Mouse (Mus musculus): ENCODE results near the gene Cd300lb. TPM values are rescaled to one million over a fixed set of nuclear protein-coding genes. Genes with fewer than 3 reads are reported as not detected.

Cd300lb gene
- total RNA-seq, 2 experiments from 2014 or later, result 0.05 TPM; not detected in 1

DNA sequence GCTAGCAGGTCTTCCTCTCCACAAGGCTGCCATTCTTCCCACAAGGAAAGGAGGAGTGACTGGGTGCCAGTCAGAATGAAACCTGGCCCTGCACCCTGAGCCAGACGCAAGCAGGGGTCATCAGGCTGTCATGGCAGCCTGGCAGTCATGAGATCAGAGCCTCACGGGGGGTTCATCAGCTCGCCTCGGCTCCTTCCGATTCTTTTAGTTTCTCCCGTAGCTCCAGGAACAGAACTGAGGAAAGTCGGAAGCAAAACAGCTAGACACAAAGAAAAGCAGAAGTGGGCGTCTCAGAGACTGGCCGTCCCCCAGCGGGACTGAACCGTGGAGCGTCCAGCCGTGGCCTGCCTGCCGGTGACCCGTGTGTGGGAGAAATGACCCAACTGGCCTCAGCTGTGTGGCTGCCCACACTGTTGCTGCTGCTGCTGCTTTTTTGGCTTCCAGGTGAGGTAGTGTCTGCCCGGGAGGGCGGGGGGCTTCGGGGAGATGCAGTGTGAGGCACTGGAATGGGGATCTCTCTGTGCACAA, 44.1 kb downstream of the Cd300lb start, which contains the start of gene Cd300a:
Cd300a (plus strand) TSS at position 51 of the 528 bp plus-strand sequence.
- peak; percentile 24; the same call in 1 of the 2 replicates for ATAC-seq (replicated peaks; ENCODE audit: low FRiP score, low TSS enrichment, poor library complexity, severe bottlenecking)

DNA sequence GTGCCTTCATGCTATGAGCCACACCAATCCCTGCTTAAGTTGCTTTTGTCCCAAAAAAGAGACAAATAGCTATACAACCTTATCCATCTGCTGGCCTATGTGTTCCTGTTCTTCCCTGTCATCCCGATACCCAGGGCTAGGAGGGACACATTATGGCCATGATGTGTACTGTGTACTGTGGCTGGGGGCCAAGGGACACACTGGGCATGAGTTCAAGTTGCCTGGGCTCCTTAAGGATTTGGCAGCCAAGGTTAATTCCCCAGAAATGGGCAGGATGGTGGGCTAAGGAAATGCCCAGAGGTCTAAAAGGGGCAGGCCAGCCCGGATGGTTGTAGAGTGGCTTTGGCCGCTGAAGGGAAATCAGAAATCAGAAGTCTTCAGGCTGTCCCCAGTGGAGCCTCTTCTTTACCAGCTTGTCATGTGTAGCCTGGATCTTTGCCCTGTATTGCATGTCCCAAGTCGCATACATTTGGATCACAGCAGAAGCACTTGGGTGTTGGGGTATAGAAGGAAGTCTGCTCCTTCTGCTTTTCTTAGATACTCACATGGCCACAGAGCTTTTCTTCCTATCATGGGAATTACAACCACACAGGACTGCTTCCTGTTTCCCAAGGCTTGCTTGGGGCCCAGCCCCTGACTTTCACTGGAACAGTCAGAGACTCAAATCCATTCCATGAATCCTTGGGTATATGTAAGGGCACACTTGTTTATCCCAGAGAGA, 49.6 kb downstream of the Cd300lb start:
- no peak for ATAC-seq (replicated peaks; ENCODE audit: low FRiP score, low TSS enrichment, poor library complexity, severe bottlenecking)

DNA sequence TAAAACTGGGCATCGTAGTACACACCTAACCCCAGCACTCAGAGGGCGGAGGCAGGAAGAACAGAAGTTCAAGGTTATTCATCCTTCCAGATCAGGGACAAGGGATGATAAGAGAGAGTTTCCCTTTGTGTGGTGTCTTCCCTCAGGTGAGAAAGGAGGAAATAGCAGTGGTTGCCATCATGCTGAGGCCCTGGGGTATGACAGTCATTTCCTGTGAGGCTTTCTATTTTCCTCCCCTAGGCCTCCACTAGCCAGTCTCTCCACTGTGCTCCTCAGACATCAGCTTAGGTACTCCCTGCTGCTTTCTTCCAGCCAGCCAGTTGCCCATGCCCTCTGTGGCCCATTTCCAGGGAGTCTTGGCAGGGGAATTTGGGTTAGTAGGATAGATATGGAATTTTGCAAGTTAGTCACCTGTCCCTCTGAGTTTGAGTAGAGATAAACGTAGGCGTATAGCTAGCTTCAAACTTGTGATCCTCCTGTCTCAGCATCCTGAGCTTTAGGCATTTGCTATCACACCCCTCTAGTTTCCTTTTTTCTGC, 50.9 kb downstream of the Cd300lb start:
- ATAC-seq (replicated peaks; ENCODE audit: low FRiP score, low TSS enrichment, poor library complexity, severe bottlenecking), result no peak

DNA sequence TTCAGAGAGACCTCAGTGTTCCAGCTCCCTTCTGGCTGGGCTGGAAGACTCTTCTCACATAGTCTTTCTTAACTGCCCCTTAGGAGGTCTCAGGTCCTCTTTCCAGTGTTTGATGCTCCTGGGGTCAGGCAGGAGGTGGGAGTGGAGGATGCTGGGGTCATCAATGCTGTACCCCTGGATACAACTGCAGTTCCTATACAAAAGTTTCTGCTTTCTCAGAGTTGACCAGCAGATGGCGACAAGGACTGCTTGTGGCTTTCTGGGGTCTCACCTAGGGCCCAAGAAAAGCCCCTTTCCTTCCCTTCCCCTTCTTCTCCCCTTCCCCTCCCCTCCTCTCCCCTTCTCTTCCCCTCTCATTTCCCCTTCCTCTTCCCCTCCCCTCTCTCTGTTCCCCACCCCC, 53.6 kb downstream of the Cd300lb start:
- ATAC-seq (replicated peaks; ENCODE audit: low FRiP score, low TSS enrichment, poor library complexity, severe bottlenecking), result peak; percentile 43; the same call in 1 of the 2 replicates

DNA sequence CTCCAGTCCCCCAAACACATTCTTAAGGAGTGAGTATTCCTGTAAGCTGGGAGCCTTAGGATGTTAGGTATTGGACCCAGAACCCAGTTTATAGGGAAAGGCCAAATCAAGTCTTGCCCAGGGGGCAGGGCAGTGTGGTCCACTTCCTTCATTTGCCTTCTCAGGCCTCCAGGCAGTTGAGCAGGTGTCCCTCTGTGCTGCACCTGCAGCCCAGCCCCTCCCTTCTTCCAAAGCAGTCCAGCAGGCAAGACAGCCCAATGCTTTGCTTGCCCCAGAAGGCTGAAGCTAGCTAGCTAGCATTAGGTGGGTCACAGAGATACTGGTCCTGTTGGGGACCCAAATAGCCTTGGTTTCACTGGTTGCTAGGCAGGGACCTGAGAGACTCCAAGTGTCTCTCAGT, 54.0 kb downstream of the Cd300lb start:
- no peak for ATAC-seq (replicated peaks; ENCODE audit: low FRiP score, low TSS enrichment, poor library complexity, severe bottlenecking)

DNA sequence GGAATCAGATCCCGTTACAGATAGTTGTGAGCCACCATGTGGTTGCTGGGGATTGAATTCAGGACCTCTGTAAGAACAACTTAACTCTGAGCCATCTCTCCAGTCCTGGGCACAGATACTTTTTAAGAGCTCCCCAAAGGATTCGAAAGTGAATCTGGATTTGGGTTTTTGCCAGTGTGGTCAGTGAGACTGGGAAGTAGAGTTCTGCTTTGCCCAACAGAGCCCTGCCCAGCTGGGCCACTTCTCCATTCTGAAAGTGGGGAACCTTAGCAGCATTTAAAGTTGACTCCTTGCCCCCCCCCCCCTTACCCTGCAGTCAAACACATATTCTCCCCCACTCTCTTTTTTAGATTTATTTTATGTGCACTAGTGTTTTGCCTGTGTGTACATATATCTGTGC, 54.5 kb downstream of the Cd300lb start:
- no peak for ATAC-seq (replicated peaks; ENCODE audit: low FRiP score, low TSS enrichment, poor library complexity, severe bottlenecking)

DNA sequence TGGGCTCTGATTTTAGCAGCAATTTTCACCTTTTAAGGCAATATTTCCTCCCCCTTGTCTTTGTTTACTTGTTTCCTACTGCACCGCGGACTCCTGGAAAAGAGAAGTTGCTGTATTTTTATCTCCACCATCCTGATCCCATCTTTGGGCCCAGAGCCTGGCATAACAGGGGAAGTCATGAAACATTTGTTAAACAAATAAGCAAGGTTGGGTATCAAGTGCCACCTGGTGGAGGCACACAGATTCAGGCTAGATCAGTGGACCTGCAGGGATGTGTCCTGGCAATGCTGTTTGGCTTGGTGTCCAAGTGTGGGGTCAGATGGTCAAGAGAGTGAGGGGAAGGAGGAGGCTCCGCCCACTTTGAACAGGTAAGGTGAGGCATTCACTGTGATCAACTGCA, 57.0 kb downstream of the Cd300lb start:
- no peak for ATAC-seq (replicated peaks; ENCODE audit: low FRiP score, low TSS enrichment, poor library complexity, severe bottlenecking)

DNA sequence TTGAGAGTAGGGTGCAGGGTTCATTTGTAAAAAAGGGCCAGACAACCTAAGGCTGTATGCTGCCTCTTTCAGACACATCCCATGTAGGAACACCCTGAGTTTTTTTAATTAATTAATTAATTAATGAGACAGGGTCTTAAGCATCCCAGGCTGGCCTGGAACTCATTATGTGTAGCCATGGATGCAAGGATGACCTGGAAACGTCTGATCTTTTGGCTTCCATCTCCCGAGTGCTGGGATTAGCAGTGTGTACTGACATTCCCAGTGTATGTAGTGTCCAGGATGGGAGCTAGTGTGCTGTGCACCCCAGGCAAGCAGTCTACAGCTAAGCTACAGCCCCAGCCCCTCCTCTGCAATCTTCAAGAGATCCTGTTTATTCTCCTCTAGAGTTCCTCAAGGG, 57.6 kb downstream of the Cd300lb start:
- no peak for ATAC-seq (replicated peaks; ENCODE audit: low FRiP score, low TSS enrichment, poor library complexity, severe bottlenecking)

DNA sequence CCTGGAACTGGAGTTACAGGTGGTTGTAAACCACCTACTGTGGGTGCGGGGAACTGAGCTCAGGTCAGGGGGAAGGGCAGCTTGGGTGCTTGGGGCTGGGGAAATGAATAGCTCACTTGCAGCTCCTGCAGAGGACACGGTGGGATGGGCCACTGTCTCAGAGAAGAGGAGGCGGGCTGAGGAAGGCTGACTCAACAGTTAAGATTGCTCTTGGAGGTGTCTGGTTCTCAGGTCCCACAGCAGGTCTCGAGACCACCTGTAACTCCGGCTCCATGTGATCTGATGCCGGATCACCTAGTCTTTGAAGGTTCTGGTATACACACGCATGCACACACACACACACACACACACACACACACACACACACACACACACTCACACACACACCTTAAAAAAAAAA, 58.0 kb downstream of the Cd300lb start:
- no peak for ATAC-seq (replicated peaks; ENCODE audit: low FRiP score, low TSS enrichment, poor library complexity, severe bottlenecking)

DNA sequence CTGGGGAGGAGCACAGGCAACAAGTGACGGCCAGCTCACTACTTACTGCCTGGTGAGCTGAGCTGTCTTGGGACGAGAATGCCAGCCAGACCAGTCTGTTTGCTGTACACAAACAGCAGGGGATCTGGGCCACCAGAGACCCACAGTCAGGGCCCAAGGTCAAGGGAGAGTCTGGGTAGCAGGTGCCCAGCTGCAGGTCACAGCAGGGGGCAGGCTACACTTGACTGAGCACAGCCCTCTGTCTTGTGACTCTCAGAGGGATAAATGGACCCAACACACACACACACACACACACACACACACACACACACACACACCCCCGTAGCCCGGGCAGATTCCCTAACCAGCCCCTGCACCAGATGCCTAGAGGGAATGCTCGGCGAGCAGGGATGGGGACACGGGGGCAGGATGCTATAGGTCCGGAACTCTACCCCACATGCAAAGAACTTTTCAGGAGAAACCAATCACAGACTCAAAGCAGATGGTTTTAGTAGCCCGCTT, 58.8 kb downstream of the Cd300lb start:
- ATAC-seq (replicated peaks; ENCODE audit: low FRiP score, low TSS enrichment, poor library complexity, severe bottlenecking), result 0 out of 2 replicates have a peak, but pooled peaks have one; percentile 22

DNA sequence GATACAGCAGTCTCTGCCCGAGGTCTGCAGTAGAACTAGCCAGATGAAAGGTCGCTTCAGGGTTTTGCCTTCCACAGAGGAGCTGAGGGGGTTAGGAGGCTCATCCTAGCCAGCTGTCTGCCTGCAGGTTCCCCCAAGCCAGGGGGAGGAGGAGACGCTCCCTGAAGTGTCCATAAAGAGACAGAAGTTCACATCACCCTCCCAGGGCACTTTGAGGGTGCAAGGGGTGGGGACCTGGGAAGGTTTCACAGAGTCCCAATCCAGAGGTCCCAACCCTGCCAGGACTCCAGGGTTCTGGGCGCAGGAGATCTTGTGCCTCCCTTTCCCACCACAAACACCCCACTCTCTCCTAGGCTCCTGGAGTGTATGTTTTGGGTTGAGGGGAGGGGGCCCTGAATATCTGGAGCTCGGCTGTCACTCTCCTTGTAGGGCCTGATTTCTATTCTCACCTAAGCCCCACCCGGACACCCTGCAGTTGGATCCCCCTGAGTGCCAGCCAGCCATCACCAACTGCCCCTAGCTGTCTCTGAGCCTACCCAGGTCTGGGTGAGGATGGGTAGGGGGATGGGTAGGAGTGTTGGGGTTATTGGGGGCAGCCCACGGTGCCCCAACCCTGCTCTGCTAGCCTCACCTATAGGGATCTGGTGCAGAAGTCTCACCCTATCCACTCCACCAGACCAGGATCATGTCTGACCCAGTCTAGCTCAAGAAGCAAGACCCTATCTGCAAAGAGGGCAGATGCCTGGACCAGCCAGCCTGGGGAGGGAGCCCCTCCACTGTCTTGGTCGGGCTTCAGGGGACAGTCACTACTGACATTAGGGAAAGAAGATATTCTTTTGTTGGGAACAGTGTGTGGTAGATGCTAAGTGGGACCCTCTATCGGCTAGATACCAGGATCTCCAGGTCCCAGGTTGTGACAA, 59.7 kb downstream of the Cd300lb start:
- no peak for ATAC-seq (replicated peaks; ENCODE audit: low FRiP score, low TSS enrichment, poor library complexity, severe bottlenecking)

DNA sequence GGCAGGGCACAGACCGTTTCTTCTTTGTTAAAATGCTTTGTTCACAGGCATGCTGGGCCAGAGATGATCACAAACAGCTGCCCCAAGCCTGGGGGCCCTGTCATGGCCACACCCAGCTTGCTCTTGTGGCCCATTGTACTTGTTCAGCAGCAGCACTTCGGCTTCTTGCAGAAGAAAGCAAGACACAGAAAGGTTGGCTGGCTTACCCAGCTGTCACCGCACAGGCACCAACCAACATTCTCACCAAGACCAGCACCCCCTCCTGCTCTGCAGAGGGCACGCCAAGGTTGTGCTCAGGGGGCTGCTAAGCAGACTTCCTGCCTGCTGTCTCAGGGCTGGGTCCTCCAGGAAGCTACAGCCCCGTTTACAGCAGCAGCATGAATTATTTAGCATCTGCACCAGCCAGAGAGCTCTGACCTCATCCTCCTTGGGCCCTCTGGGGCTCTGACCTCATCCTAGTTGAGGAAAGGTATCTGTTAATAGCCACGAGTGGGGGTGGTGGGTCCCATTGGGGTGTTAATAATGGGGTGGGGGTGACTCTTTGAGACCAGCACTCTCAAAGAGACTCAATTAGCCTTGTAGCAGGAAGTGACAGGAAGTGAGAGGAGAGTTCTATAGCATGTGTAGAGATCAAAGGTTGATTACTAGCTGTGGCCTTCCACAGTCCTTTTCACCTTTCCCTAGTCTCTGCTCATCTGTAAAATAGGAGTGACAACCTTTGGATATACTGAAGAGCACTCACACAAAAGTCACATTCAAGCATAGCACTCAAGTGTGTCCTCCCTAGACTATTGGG, 61.0 kb downstream of the Cd300lb start:
- no peak for ATAC-seq (replicated peaks; ENCODE audit: low FRiP score, low TSS enrichment, poor library complexity, severe bottlenecking)

Other genes with a start within 250 kb of the Cd300lb start
- not detected in 2 replicates for gene Dnaic2, start 207.0 kb downstream of the Cd300lb start, total RNA-seq (2014; fragmentation: Nextera tagmentation)
- gene Dnaic2, start 207.0 kb downstream of the Cd300lb start, total RNA-seq (2017), result not detected in 2 replicates
- not detected in 2 replicates for gene Kif19a, start 169.0 kb downstream of the Cd300lb start, total RNA-seq (2014; fragmentation: Nextera tagmentation)
- not detected in 2 replicates for gene Kif19a, start 169.0 kb downstream of the Cd300lb start, total RNA-seq (2017)
- not detected in 2 replicates for gene Btbd17, start 138.4 kb downstream of the Cd300lb start, total RNA-seq (2014; fragmentation: Nextera tagmentation)
- gene Btbd17, start 138.4 kb downstream of the Cd300lb start, total RNA-seq (2017), result not detected in 2 replicates
- gene Gpr142, start 135.5 kb downstream of the Cd300lb start, total RNA-seq (2014; fragmentation: Nextera tagmentation), result not detected in 2 replicates
- gene Gpr142, start 135.5 kb downstream of the Cd300lb start, total RNA-seq (2017), result not detected in 2 replicates
- not detected in 2 replicates for gene Gprc5c, start 83.2 kb downstream of the Cd300lb start, total RNA-seq (2014; fragmentation: Nextera tagmentation)
- gene Gprc5c, start 83.2 kb downstream of the Cd300lb start, total RNA-seq (2017), result not detected in 2 replicates
- gene Cd300a, start 44.3 kb downstream of the Cd300lb start, total RNA-seq (2014; fragmentation: Nextera tagmentation), result 0.52 and 1.9 TPM in 2 replicates
- 1.3 and 5.7 TPM in 2 replicates for gene Cd300a, start 44.3 kb downstream of the Cd300lb start, total RNA-seq (2017)
- not detected in 2 replicates for gene Cd300c, start 34.8 kb upstream of the Cd300lb start, total RNA-seq (2014; fragmentation: Nextera tagmentation)
- gene Cd300c, start 34.8 kb upstream of the Cd300lb start, total RNA-seq (2017), result not detected in 2 replicates
- gene Cd300ld, start 55.5 kb upstream of the Cd300lb start, total RNA-seq (2014; fragmentation: Nextera tagmentation), result not detected in 2 replicates
- gene Cd300ld, start 55.5 kb upstream of the Cd300lb start, total RNA-seq (2017), result not detected in 2 replicates
- not detected in 2 replicates for gene Cd300c2, start 67.5 kb upstream of the Cd300lb start, total RNA-seq (2014; fragmentation: Nextera tagmentation)
- not detected in 2 replicates for gene Cd300c2, start 67.5 kb upstream of the Cd300lb start, total RNA-seq (2017)
- gene Cd300ld2, start 81.8 kb upstream of the Cd300lb start, total RNA-seq (2014; fragmentation: Nextera tagmentation), result not detected in 2 replicates
- gene Cd300ld2, start 81.8 kb upstream of the Cd300lb start, total RNA-seq (2017), result not detected in 2 replicates
- gene Cd300ld4, start 92.6 kb upstream of the Cd300lb start, total RNA-seq (2014; fragmentation: Nextera tagmentation), result not detected in 2 replicates
- 1.3 TPM in 1 of 2 replicates, not detected in the other for gene Cd300ld4, start 92.6 kb upstream of the Cd300lb start, total RNA-seq (2017)
- gene Cd300ld5, start 103.4 kb upstream of the Cd300lb start, total RNA-seq (2014; fragmentation: Nextera tagmentation), result not detected in 2 replicates
- gene Cd300ld5, start 103.4 kb upstream of the Cd300lb start, total RNA-seq (2017), result 1.3 TPM in 1 of 2 replicates, not detected in the other
- not detected in 2 replicates for gene Cd300ld3, start 114.0 kb upstream of the Cd300lb start, total RNA-seq (2014; fragmentation: Nextera tagmentation)
- 1.3 TPM in 1 of 2 replicates, not detected in the other for gene Cd300ld3, start 114.0 kb upstream of the Cd300lb start, total RNA-seq (2017)
- not detected in 2 replicates for gene Cd300e, start 127.8 kb upstream of the Cd300lb start, total RNA-seq (2014; fragmentation: Nextera tagmentation)
- not detected in 2 replicates for gene Cd300e, start 127.8 kb upstream of the Cd300lb start, total RNA-seq (2017)
- 24.4 and 34.3 TPM in 2 replicates for gene Rab37, start 157.0 kb upstream of the Cd300lb start, total RNA-seq (2014; fragmentation: Nextera tagmentation)
- gene Rab37, start 157.0 kb upstream of the Cd300lb start, total RNA-seq (2017), result 23.5 and 74.4 TPM in 2 replicates
- 2.1 TPM in 1 of 2 replicates, not detected in the other for gene Cd300lf, start 199.6 kb upstream of the Cd300lb start, total RNA-seq (2014; fragmentation: Nextera tagmentation)
- 1.0 and 3.4 TPM in 2 replicates for gene Cd300lf, start 199.6 kb upstream of the Cd300lb start, total RNA-seq (2017)
- 20.4 and 22.2 TPM in 2 replicates for gene Slc9a3r1, start 229.0 kb upstream of the Cd300lb start, total RNA-seq (2014; fragmentation: Nextera tagmentation)
- gene Slc9a3r1, start 229.0 kb upstream of the Cd300lb start, total RNA-seq (2017), result 25.9 and 28.3 TPM in 2 replicates